Mouse (Mus musculus) hindbrain, embryonic 15.5 days (tissue): ENCODE measurements around the gene Bmt2. TPM values are rescaled to one million over a fixed set of nuclear protein-coding genes. Genes with fewer than 3 reads are reported as not detected.

Experiments
- ATAC-seq: fragments of 200-750 bp; cut with Nextera tagmentation; 2 replicates; pipeline ENCODE4 v1.8.0; 2017; ENCODE audit warnings: low read depth, moderate number of reproducible peaks, moderate TSS enrichment; ENCODE audit not compliant: low FRiP score
- H3K27ac ChIP-seq: fragments of 300-500 bp; sonication (generic); replicated peaks from 2 replicates; pipeline ENCODE4 v1.5.1; 2015; ENCODE audit warnings: mild to moderate bottlenecking, inconsistent platforms
- H3K27me3 ChIP-seq: fragments of 300-500 bp; sonication (generic); 2 replicates; pipeline ENCODE4 v1.6.1; 2015; ENCODE audit warnings: control low read depth, inconsistent platforms
- H3K36me3 ChIP-seq: fragments of 300-500 bp; sonication (generic); 2 replicates; pipeline ENCODE4 v1.6.1; 2015; ENCODE audit warnings: control low read depth, inconsistent platforms
- H3K4me1 ChIP-seq: fragments of 300-500 bp; sonication (generic); replicated peaks from 2 replicates; pipeline ENCODE4 v1.6.1; 2015; ENCODE audit warnings: control low read depth, inconsistent platforms
- H3K4me2 ChIP-seq: fragments of 300-500 bp; sonication (generic); 2 replicates; pipeline ENCODE4 v1.6.1; 2015; ENCODE audit warnings: moderate library complexity, mild to moderate bottlenecking, inconsistent platforms
- H3K4me3 ChIP-seq: fragments of 300-500 bp; sonication (generic); 2 replicates; pipeline ENCODE4 v1.5.1; 2015; ENCODE audit warnings: mild to moderate bottlenecking, inconsistent platforms
- H3K9ac ChIP-seq: fragments of 300-500 bp; sonication (generic); 2 replicates; pipeline ENCODE4 v1.6.1; 2015; ENCODE audit warnings: inconsistent platforms
- H3K9me3 ChIP-seq: fragments of 300-500 bp; sonication (generic); 2 replicates; pipeline ENCODE4 v1.6.1; 2016; ENCODE audit warnings: control low read depth, inconsistent platforms
- WGBS: fragments of 180-500 bp; shearing (Covaris S2); methylation state at CpG from one replicate; pipeline ENCODE4 v1.1.7; 2015; 5-methylcytosine and 5-hydroxymethylcytosine counted together
- polyA plus RNA-seq: library from polyadenylated mRNA; unstranded; fragments of >200 nt; fragmentation: Nextera tagmentation; extraction: Ambion mirVana; gene quantifications from 2 replicates; pipeline ENCODE4 v1.2.1, GENCODE M21; 2015

The Bmt2 gene
- polyA plus RNA-seq, 1 experiment from 2014 or later, result 19.2 TPM

- no peak for ATAC-seq
- H3K4me1 ChIP-seq, result peaks cover 22% of the 10 kb centered on the region
- H3K4me3 ChIP-seq, result no peak overlapping the region
- no peaks in the 10 kb centered on the region for H3K9me3 ChIP-seq
- no peak overlapping the region for H3K27ac ChIP-seq
- 65% methylated on average over 5 of the region's 5 CpGs for WGBS
- H3K36me3 ChIP-seq, result no peaks in the 10 kb centered on the region
- peak overlapping the region; percentile 37 for H3K4me2 ChIP-seq
- H3K27me3 ChIP-seq, result no peaks in the 10 kb centered on the region
- H3K9ac ChIP-seq, result no peak overlapping the region
Observed at GRCm38 (mm10) chr6:13674600-13675305, 3.0 kb downstream of the Bmt2 start.

GRCm38 (mm10) chr6:13665646-13666045, 12.1 kb downstream of the Bmt2 start:
- Histone ChIP-seq H3K9ac (no peak overlapping the region), H3K27ac (no peak overlapping the region), H3K4me2 (no peak overlapping the region), H3K4me1 (no peaks in the 10 kb centered on the region), H3K36me3 (peaks cover 15% of the 10 kb centered on the region), H3K9me3 (no peaks in the 10 kb centered on the region), H3K4me3 (no peak overlapping the region), H3K27me3 (no peaks in the 10 kb centered on the region)
- 89% methylated on average over 7 of the region's 7 CpGs for WGBS
- ATAC-seq, result no peak

GRCm38 (mm10) chr6:13658016-13658415, 19.8 kb downstream of the Bmt2 start:
- Histone ChIP-seq H3K4me2 (no peak overlapping the region), H3K4me3 (no peak overlapping the region), H3K27ac (no peak overlapping the region), H3K4me1 (no peaks in the 10 kb centered on the region), H3K9ac (no peak overlapping the region), H3K27me3 (no peaks in the 10 kb centered on the region), H3K36me3 (peaks cover 14% of the 10 kb centered on the region), H3K9me3 (no peaks in the 10 kb centered on the region)
- ATAC-seq, result no peak
- 43% methylated on average over 2 of the region's 2 CpGs for WGBS

GRCm38 (mm10) chr6:13654081-13654480, 23.7 kb downstream of the Bmt2 start:
- no peak overlapping the region for H3K27ac ChIP-seq
- no peak overlapping the region for H3K4me3 ChIP-seq
- ATAC-seq, result no peak
- no peaks in the 10 kb centered on the region for H3K4me1 ChIP-seq
- H3K4me2 ChIP-seq, result no peak overlapping the region
- H3K27me3 ChIP-seq, result no peaks in the 10 kb centered on the region
- H3K36me3 ChIP-seq, result peaks cover 10% of the 10 kb centered on the region
- H3K9ac ChIP-seq, result no peak overlapping the region
- no peaks in the 10 kb centered on the region for H3K9me3 ChIP-seq

- Histone ChIP-seq H3K4me1 (no peaks in the 10 kb centered on the region), H3K9me3 (no peaks in the 10 kb centered on the region), H3K27me3 (no peaks in the 10 kb centered on the region), H3K4me3 (no peak overlapping the region), H3K27ac (no peak overlapping the region), H3K9ac (no peak overlapping the region), H3K36me3 (peaks cover 25% of the 10 kb centered on the region), H3K4me2 (no peak overlapping the region)
- ATAC-seq, result no peak
- WGBS, result 99% methylated on average over 3 of the region's 3 CpGs
Observed at GRCm38 (mm10) chr6:13652284-13652683, 25.5 kb downstream of the Bmt2 start.

- no peaks in the 10 kb centered on the region for H3K27me3 ChIP-seq
- peaks cover 27% of the 10 kb centered on the region for H3K36me3 ChIP-seq
- WGBS, result 97% methylated on average over 3 of the region's 3 CpGs
- H3K27ac ChIP-seq, result no peak overlapping the region
- H3K4me2 ChIP-seq, result no peak overlapping the region
- H3K9ac ChIP-seq, result no peak overlapping the region
- H3K4me1 ChIP-seq, result no peaks in the 10 kb centered on the region
- no peak overlapping the region for H3K4me3 ChIP-seq
- no peaks in the 10 kb centered on the region for H3K9me3 ChIP-seq
- ATAC-seq, result no peak
Observed at GRCm38 (mm10) chr6:13650854-13651253, 26.9 kb downstream of the Bmt2 start.

- H3K9me3 ChIP-seq, result no peaks in the 10 kb centered on the region
- no peak for ATAC-seq
Observed at GRCm38 (mm10) chr6:13648305-13648704, 29.5 kb downstream of the Bmt2 start.

GRCm38 (mm10) chr6:13636582-13636989, 41.2 kb downstream of the Bmt2 start:
- no peak for ATAC-seq
- Histone ChIP-seq H3K36me3 (peaks cover 6% of the 10 kb centered on the region; the same call in 1 of the 2 replicates), H3K4me1 (no peaks in the 10 kb centered on the region), H3K27ac (no peak overlapping the region), H3K27me3 (no peaks in the 10 kb centered on the region), H3K9ac (no peak overlapping the region), H3K9me3 (no peaks in the 10 kb centered on the region), H3K4me3 (no peak overlapping the region), H3K4me2 (no peak overlapping the region)
- 92% methylated on average over 3 of the region's 3 CpGs for WGBS

More at GRCm38 (mm10) chr6:13648305-13648704, 29.5 kb downstream of the Bmt2 start:
- no peak overlapping the region for H3K4me2 ChIP-seq
- H3K27me3 ChIP-seq, result no peaks in the 10 kb centered on the region
- H3K9ac ChIP-seq, result no peak overlapping the region
- no peaks in the 10 kb centered on the region for H3K4me1 ChIP-seq
- peaks cover 27% of the 10 kb centered on the region for H3K36me3 ChIP-seq
- no peak overlapping the region for H3K27ac ChIP-seq
- no peak overlapping the region for H3K4me3 ChIP-seq

- Histone ChIP-seq H3K9me3 (no peaks in the 10 kb centered on the region), H3K4me2 (no peak overlapping the region), H3K9ac (no peak overlapping the region), H3K36me3 (peaks cover 7% of the 10 kb centered on the region), H3K27ac (no peak overlapping the region), H3K4me1 (no peaks in the 10 kb centered on the region), H3K27me3 (no peaks in the 10 kb centered on the region), H3K4me3 (no peak overlapping the region)
- 95% methylated on average over 1 of the region's 1 CpGs for WGBS
- ATAC-seq, result no peak
Observed at GRCm38 (mm10) chr6:13632571-13632970, 45.2 kb downstream of the Bmt2 start.

GRCm38 (mm10) chr6:13630607-13631006, 47.2 kb downstream of the Bmt2 start:
- Histone ChIP-seq H3K9ac (no peak overlapping the region), H3K27me3 (no peaks in the 10 kb centered on the region), H3K4me1 (no peaks in the 10 kb centered on the region), H3K36me3 (peaks cover 7% of the 10 kb centered on the region), H3K9me3 (no peaks in the 10 kb centered on the region), H3K4me3 (no peak overlapping the region), H3K4me2 (no peak overlapping the region), H3K27ac (no peak overlapping the region)
- no peak for ATAC-seq
- 80% methylated on average over 2 of the region's 2 CpGs for WGBS

GRCm38 (mm10) chr6:13619618-13620017, 58.1 kb downstream of the Bmt2 start:
- H3K27me3 ChIP-seq, result no peaks in the 10 kb centered on the region
- H3K4me3 ChIP-seq, result no peak overlapping the region
- 86% methylated on average over 2 of the region's 2 CpGs for WGBS
- no peak overlapping the region for H3K27ac ChIP-seq
- H3K9ac ChIP-seq, result no peak overlapping the region
- no peaks in the 10 kb centered on the region for H3K36me3 ChIP-seq
- no peak overlapping the region for H3K4me2 ChIP-seq
- no peak for ATAC-seq
- H3K9me3 ChIP-seq, result no peaks in the 10 kb centered on the region
- H3K4me1 ChIP-seq, result no peaks in the 10 kb centered on the region

GRCm38 (mm10) chr6:13617110-13617509, 60.7 kb downstream of the Bmt2 start:
- H3K9ac ChIP-seq, result no peak overlapping the region
- no peaks in the 10 kb centered on the region for H3K36me3 ChIP-seq
- no peak overlapping the region for H3K4me2 ChIP-seq
- no peaks in the 10 kb centered on the region for H3K27me3 ChIP-seq
- no peak for ATAC-seq
- no peak overlapping the region for H3K27ac ChIP-seq
- WGBS, result 95% methylated on average over 3 of the region's 3 CpGs
- H3K4me1 ChIP-seq, result no peaks in the 10 kb centered on the region
- H3K9me3 ChIP-seq, result no peaks in the 10 kb centered on the region
- H3K4me3 ChIP-seq, result no peak overlapping the region

- H3K4me3 ChIP-seq, result no peak overlapping the region
- H3K27ac ChIP-seq, result no peak overlapping the region
- H3K4me1 ChIP-seq, result no peaks in the 10 kb centered on the region
- no peaks in the 10 kb centered on the region for H3K9me3 ChIP-seq
- no peak overlapping the region for H3K4me2 ChIP-seq
- ATAC-seq, result no peak
- H3K36me3 ChIP-seq, result no peaks in the 10 kb centered on the region
- 97% methylated on average over 3 of the region's 3 CpGs for WGBS
- no peaks in the 10 kb centered on the region for H3K27me3 ChIP-seq
- no peak overlapping the region for H3K9ac ChIP-seq
Observed at GRCm38 (mm10) chr6:13614568-13614967, 63.2 kb downstream of the Bmt2 start.
